Mouse (Mus musculus): Measurements from ENCODE around the gene Igf2bp2. TPM values are rescaled to one million over a fixed set of nuclear protein-coding genes. Genes with fewer than 3 reads are reported as not detected.
A peak's percentile ranks its signal among the peaks of the same experiment; 100 is the strongest.

Igf2bp2 gene
- total and polyA plus RNA-seq, 3 experiments, result 0.43 to 1.5 (median 0.51) TPM

DNA sequence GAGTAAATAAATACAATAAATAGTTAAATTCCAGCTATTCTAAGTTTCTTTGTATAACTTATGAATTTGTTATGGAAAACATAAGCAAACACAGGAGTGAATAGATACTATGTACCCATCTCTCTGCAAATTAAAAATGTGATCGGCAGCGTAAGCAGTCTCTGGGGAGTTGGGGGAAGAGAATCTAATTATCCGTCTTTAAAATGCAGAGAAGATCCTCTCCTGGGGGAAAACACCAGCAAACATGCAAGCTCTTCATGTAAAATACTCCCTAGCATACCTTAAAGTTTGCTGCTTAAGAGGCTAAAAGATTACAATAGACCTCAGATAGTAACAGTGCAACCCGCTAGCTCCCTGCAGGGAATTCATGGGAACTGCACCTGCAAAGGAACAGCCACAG, 36.2 kb downstream of the Igf2bp2 start (continued):
- TF ChIP-seq MEF2A (IDR thresholded peaks at IDR 0.05; ENCODE audit: borderline replicate concordance, low read depth, low read length) (peak; percentile 65; the same call in 1 of the 2 replicates), ZMIZ1 (IDR thresholded peaks at IDR 0.05; ENCODE audit: low read depth, low read length) (no peak), POLR2AphosphoS2 (IDR thresholded peaks at IDR 0.05; ENCODE audit: low read depth, low read length) (no peak), GABPA (IDR thresholded peaks at IDR 0.05; ENCODE audit: insufficient replicate concordance, low read depth, low read length) (no peak), MAX (IDR thresholded peaks at IDR 0.05; ENCODE audit: low read length) (no peak), KAT2A (IDR thresholded peaks at IDR 0.05; ENCODE audit: insufficient replicate concordance, low read length) (0 out of 2 replicates have a peak, but pooled peaks have one; percentile 39), ZNF384 (IDR thresholded peaks at IDR 0.05; ENCODE audit: low read depth, low read length) (peak; percentile 27; the same call in 1 of the 2 replicates), ETS1 (conservative IDR thresholded peaks at IDR 0.05; ENCODE audit: low read depth, low read length) (peak; percentile 53; the same call in 1 of the 2 replicates), CHD2 (IDR thresholded peaks at IDR 0.05; ENCODE audit: low read length) (no peak), USF2 (conservative IDR thresholded peaks at IDR 0.05; ENCODE audit: low read depth, low read length) (no peak), EP300 (IDR thresholded peaks at IDR 0.05; ENCODE audit: low read length) (peak; percentile 64), ZC3H11A (IDR thresholded peaks at IDR 0.05; ENCODE audit: low read depth, low read length) (no peak), E2F4 (IDR thresholded peaks at IDR 0.05; ENCODE audit: insufficient replicate concordance, low read depth, low read length) (no peak), NRF1 (IDR thresholded peaks at IDR 0.05; ENCODE audit: low read depth, low read length) (no peak), ELF1 (IDR thresholded peaks at IDR 0.05; ENCODE audit: low read depth, low read length) (no peak), TBP (conservative IDR thresholded peaks at IDR 0.05; ENCODE audit: low read depth, low read length) (no peak)

DNA sequence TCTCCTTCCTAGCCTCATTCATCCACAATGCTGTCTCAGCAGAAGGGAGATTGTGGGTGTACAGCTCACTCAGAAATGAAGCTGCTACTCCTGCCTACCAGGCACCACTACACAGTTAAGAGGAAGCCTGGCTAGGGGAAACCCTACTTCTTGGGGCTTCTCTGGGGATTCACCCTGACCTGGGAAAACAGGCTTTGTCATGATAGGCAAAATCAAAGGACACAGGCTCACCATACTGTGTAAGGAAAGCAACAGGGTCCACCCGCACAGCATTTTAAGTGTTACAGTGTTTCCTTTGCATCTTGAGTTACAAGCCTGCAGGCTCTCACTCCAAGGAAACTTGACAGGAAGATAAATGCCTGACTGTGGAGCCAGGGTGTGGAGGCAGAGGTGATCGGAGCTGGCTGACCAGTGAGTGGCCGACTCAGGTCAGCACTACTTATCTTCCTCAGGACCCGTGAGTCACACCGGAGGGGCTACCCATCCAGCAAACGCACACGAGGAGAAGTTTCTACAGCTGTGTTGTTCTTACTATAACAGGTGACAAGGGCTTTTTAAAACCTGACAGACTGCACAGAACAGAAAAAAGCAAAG, 38.7 kb downstream of the Igf2bp2 start:
- Histone ChIP-seq H3K36me3 (replicated peaks in 1 of 2; ENCODE audit: control insufficient read depth in 1 of 2, insufficient read depth in 1 of 2, low read length in 1 of 2) (no peaks in the 10 kb centered on the region), H3K27me3 (replicated peaks) (no peaks in the 10 kb centered on the region), H3K9ac (ENCODE audit: insufficient read depth, low read depth) (peak overlapping the region; percentile 21; the same call in 1 of the 2 replicates), H3K9me3 (replicated peaks; ENCODE audit: low read length) (peaks cover 6% of the 10 kb centered on the region), H3K79me2 (replicated peaks; ENCODE audit: control insufficient read depth, extremely low read depth, insufficient read depth, poor library complexity, severe bottlenecking) (no peaks in the 10 kb centered on the region), H3K27ac (ENCODE audit: insufficient read depth, low read depth) (peak overlapping the region; percentile 61), H3K4me3 (replicated peaks in 1 of 3; ENCODE audit: low read depth in 2 of 3, low read length in 2 of 3, poor library complexity in 1 of 3) (peak overlapping the region in 2 of 3 experiments; percentile 12 to 29), H3K4me2 (ENCODE audit: insufficient read depth, low read depth, poor library complexity, severe bottlenecking) (peak overlapping the region; percentile 77), H3K4me1 (ENCODE audit: control insufficient read depth in 1 of 2, insufficient read depth in 2 of 2) (peaks cover 22 to 65% of the 10 kb centered on the region in 2 experiments)
- in situ Hi-C loops (cut with MboI; ENCODE audit: low pct_ligation_motif_present, low pct_unique_long_range_greater_than_20kb, low sequenced_read_pairs), result loop anchor here (10.0 kb wide), 1 partner anchor 290 kb away; no protein-coding TSS in a partner anchor
- peak; percentile 76 for DNase-seq (ENCODE audit: extremely low read depth)
- dilution Hi-C loops (cut with MboI; ENCODE audit: extremely low pct_ligation_motif_present, extremely low pct_unique_long_range_greater_than_20kb, low sequenced_read_pairs), result no loop called here
- TF ChIP-seq IRF4 (IDR thresholded peaks at IDR 0.05; ENCODE audit: low read depth, low read length) (peak; percentile 60; the same call in 1 of the 2 replicates), ZNF384 (IDR thresholded peaks at IDR 0.05; ENCODE audit: low read depth, low read length) (no peak), CTCF (conservative IDR thresholded peaks at IDR 0.05 in 1 of 2, IDR thresholded peaks at IDR 0.05 in 1 of 2; ENCODE audit: low read depth in 2 of 2, low read length in 2 of 2) (no peak), KAT2A (IDR thresholded peaks at IDR 0.05; ENCODE audit: insufficient replicate concordance, low read length) (no peak), RCOR1 (conservative IDR thresholded peaks at IDR 0.05; ENCODE audit: low read depth, low read length) (no peak), CHD2 (IDR thresholded peaks at IDR 0.05; ENCODE audit: low read length) (no peak), ELF1 (IDR thresholded peaks at IDR 0.05; ENCODE audit: low read depth, low read length) (no peak), CHD1 (IDR thresholded peaks at IDR 0.05; ENCODE audit: low read depth, low read length) (peak; percentile 63; the same call in 1 of the 2 replicates), MEF2A (IDR thresholded peaks at IDR 0.05; ENCODE audit: borderline replicate concordance, low read depth, low read length) (peak; percentile 55; the same call in 1 of the 2 replicates), SMC3 (IDR thresholded peaks at IDR 0.05; ENCODE audit: low read depth, low read length) (no peak), BHLHE40 (IDR thresholded peaks at IDR 0.05; ENCODE audit: low read depth, low read length) (peak; percentile 76), GABPA (IDR thresholded peaks at IDR 0.05; ENCODE audit: insufficient replicate concordance, low read depth, low read length) (no peak), NELFE (IDR thresholded peaks at IDR 0.05; ENCODE audit: low read depth, low read length) (0 out of 2 replicates have a peak, but pooled peaks have one; percentile 14), PAX5 (IDR thresholded peaks at IDR 0.05; ENCODE audit: low read length) (no peak), ZMIZ1 (IDR thresholded peaks at IDR 0.05; ENCODE audit: low read depth, low read length) (no peak), JUN (IDR thresholded peaks at IDR 0.05; ENCODE audit: insufficient read depth, low read depth, low read length) (no peak), MYC (IDR thresholded peaks at IDR 0.05; ENCODE audit: low read depth, low read length) (no peak), TBP (conservative IDR thresholded peaks at IDR 0.05; ENCODE audit: low read depth, low read length) (no peak), ZC3H11A (IDR thresholded peaks at IDR 0.05; ENCODE audit: low read depth, low read length) (no peak), SIN3A (IDR thresholded peaks at IDR 0.05; ENCODE audit: low read length) (peak; percentile 58; the same call in 1 of the 2 replicates), EP300 (IDR thresholded peaks at IDR 0.05; ENCODE audit: low read length) (peak; percentile 56; the same call in 1 of the 2 replicates), E2F4 (IDR thresholded peaks at IDR 0.05; ENCODE audit: insufficient replicate concordance, low read depth, low read length) (no peak), JUND (conservative IDR thresholded peaks at IDR 0.05; ENCODE audit: low read depth, low read length) (no peak), RAD21 (IDR thresholded peaks at IDR 0.05; ENCODE audit: low read depth, low read length) (no peak), MAZ (IDR thresholded peaks at IDR 0.05; ENCODE audit: low read depth, low read length) (no peak), MAFK (IDR thresholded peaks at IDR 0.05; ENCODE audit: insufficient replicate concordance, low read length) (peak; percentile 68), POLR2AphosphoS2 (IDR thresholded peaks at IDR 0.05; ENCODE audit: low read depth, low read length) (no peak), ZKSCAN1 (IDR thresholded peaks at IDR 0.05; ENCODE audit: borderline replicate concordance, low read depth, low read length) (no peak), MXI1 (IDR thresholded peaks at IDR 0.05; ENCODE audit: low read depth, low read length) (no peak; the same call in 1 of the 2 replicates)

Measured in CH12.LX (cell line).